Mouse (Mus musculus) layer of hippocampus, adult 8-10 months (tissue): ENCODE measurements around the gene Fam187b. TPM values are rescaled to one million over a fixed set of nuclear protein-coding genes. Genes with fewer than 3 reads are reported as not detected.
A peak's percentile ranks its signal among the peaks of the same experiment; 100 is the strongest.

ENCODE experiments used
- DNase-seq, 2 experiments: peaks; one replicate each; pipeline ENCODE4 v3.0.0; 2022; ENCODE audit warnings: low spot score in 2 of 2
- total RNA-seq, 4 experiments: library from RNA; stranded (reverse); gene quantifications; 2 replicates each; pipeline ENCODE4 v1.2.4; 2022

Gene Fam187b
- total RNA-seq, 4 experiments from 2014 or later = 0.21 TPM; not detected in 3

GRCm38 (mm10) chr7:30958109-30958865 lies 15.3 kb upstream of the Fam187b start:
- no peak for DNase-seq

GRCm38 (mm10) chr7:30958866-30959487 lies 14.6 kb upstream of the Fam187b start:
- DNase-seq = no peak

GRCm38 (mm10) chr7:30959786-30960349 lies 13.7 kb upstream of the Fam187b start:
- no peak for DNase-seq

GRCm38 (mm10) chr7:30962862-30963261 lies 10.7 kb upstream of the Fam187b start:
- no peak for DNase-seq

- no peak for DNase-seq
Measured at GRCm38 (mm10) chr7:30964366-30964765, 9.2 kb upstream of the Fam187b start.

GRCm38 (mm10) chr7:30965677-30966076 lies 7.9 kb upstream of the Fam187b start:
- no peak for DNase-seq

GRCm38 (mm10) chr7:30966657-30967056 lies 6.9 kb upstream of the Fam187b start:
- no peak for DNase-seq

GRCm38 (mm10) chr7:30968611-30969010 lies 5.0 kb upstream of the Fam187b start:
- DNase-seq = no peak

GRCm38 (mm10) chr7:30969174-30969573 lies 4.4 kb upstream of the Fam187b start:
- no peak for DNase-seq

- DNase-seq = no peak
Measured at GRCm38 (mm10) chr7:30971901-30972300, 1.7 kb upstream of the Fam187b start.

- no peak for DNase-seq
Measured at GRCm38 (mm10) chr7:30972426-30973250, 952 bp upstream of the Fam187b start.

GRCm38 (mm10) chr7:30973251-30973500 lies 414 bp upstream of the Fam187b start, which contains the start of gene Lsr:
TSS of gene Lsr (minus strand) at chr7:30973464.
- no peak for DNase-seq

GRCm38 (mm10) chr7:30981703-30982102 lies 8.1 kb downstream of the Fam187b start:
- DNase-seq = no peak

- DNase-seq = no peak
Measured at GRCm38 (mm10) chr7:30985357-30985756, 11.8 kb downstream of the Fam187b start.

GRCm38 (mm10) chr7:30988519-30989162 lies 15.1 kb downstream of the Fam187b start:
- DNase-seq = no peak

- DNase-seq = no peak
Measured at GRCm38 (mm10) chr7:30992148-30992547, 18.6 kb downstream of the Fam187b start.

GRCm38 (mm10) chr7:30993986-30994385 lies 20.4 kb downstream of the Fam187b start:
- no peak for DNase-seq

- DNase-seq = no peak
Measured at GRCm38 (mm10) chr7:30996491-30996890, 22.9 kb downstream of the Fam187b start.

GRCm38 (mm10) chr7:31000505-31001020 lies 27.0 kb downstream of the Fam187b start:
- DNase-seq = peak in 1 of 2 experiments; percentile 6

- no peak for DNase-seq
Measured at GRCm38 (mm10) chr7:31002650-31003049, 29.1 kb downstream of the Fam187b start.

- DNase-seq = no peak
Measured at GRCm38 (mm10) chr7:31007775-31008174, 34.2 kb downstream of the Fam187b start.
